Mouse (Mus musculus): ENCODE data around the gene Lemd2. TPM values are rescaled to one million over a fixed set of nuclear protein-coding genes. Genes with fewer than 3 reads are reported as not detected.
A peak's percentile ranks its signal among the peaks of the same experiment; 100 is the strongest.

The Lemd2 gene
- polyA plus RNA-seq, 1 experiment from 2014 or later, result 10.1 TPM

- Histone ChIP-seq H3K27ac (ENCODE audit: low read depth, low read length) (no peak overlapping the region), H3K4me3 (ENCODE audit: low read depth, low read length) (no peak overlapping the region), H3K36me3 (ENCODE audit: control insufficient read depth, insufficient read depth) (no peaks in the 10 kb centered on the region), H3K27me3 (replicated peaks; ENCODE audit: control insufficient read depth, insufficient read depth, low read length) (no peaks in the 10 kb centered on the region), H3K4me1 (replicated peaks; ENCODE audit: control insufficient read depth, insufficient read depth, low read length) (no peaks in the 10 kb centered on the region), H3K9ac (ENCODE audit: low read depth, low read length) (no peak overlapping the region), H3K9me3 (ENCODE audit: control insufficient read depth) (no peaks in the 10 kb centered on the region), H3K4me2 (replicated peaks; ENCODE audit: low read depth) (no peak overlapping the region)
- 36% methylated on average over 8 of the region's 8 CpGs for WGBS
- peak; percentile 28; the same call in 1 of the 2 replicates for ATAC-seq
- no peak for TF ChIP-seq CTCF (IDR thresholded peaks at IDR 0.05; ENCODE audit: low read depth)
Measured at GRCm38 (mm10) chr17:27152976-27153723, 51.1 kb downstream of the Lemd2 start.

GRCm38 (mm10) chr17:27151411-27151810 lies 52.9 kb downstream of the Lemd2 start:
- no peaks in the 10 kb centered on the region for H3K27me3 ChIP-seq (replicated peaks; ENCODE audit: control insufficient read depth, insufficient read depth, low read length)
- 72% methylated on average over 8 of the region's 8 CpGs for WGBS
- H3K9me3 ChIP-seq (ENCODE audit: control insufficient read depth), result no peaks in the 10 kb centered on the region
- TF ChIP-seq CTCF (IDR thresholded peaks at IDR 0.05; ENCODE audit: low read depth), result peak; percentile 74
- no peak overlapping the region for H3K4me3 ChIP-seq (ENCODE audit: low read depth, low read length)
- H3K4me2 ChIP-seq (replicated peaks; ENCODE audit: low read depth), result no peak overlapping the region
- no peak for ATAC-seq
- H3K9ac ChIP-seq (ENCODE audit: low read depth, low read length), result no peak overlapping the region
- no peaks in the 10 kb centered on the region for H3K4me1 ChIP-seq (replicated peaks; ENCODE audit: control insufficient read depth, insufficient read depth, low read length)
- H3K36me3 ChIP-seq (ENCODE audit: control insufficient read depth, insufficient read depth), result no peaks in the 10 kb centered on the region
- H3K27ac ChIP-seq (ENCODE audit: low read depth, low read length), result no peak overlapping the region

GRCm38 (mm10) chr17:27150871-27151270 lies 53.4 kb downstream of the Lemd2 start:
- WGBS, result 66% methylated on average over 7 of the region's 7 CpGs
- Histone ChIP-seq H3K4me1 (replicated peaks; ENCODE audit: control insufficient read depth, insufficient read depth, low read length) (no peaks in the 10 kb centered on the region), H3K36me3 (ENCODE audit: control insufficient read depth, insufficient read depth) (no peaks in the 10 kb centered on the region), H3K9me3 (ENCODE audit: control insufficient read depth) (no peaks in the 10 kb centered on the region), H3K27me3 (replicated peaks; ENCODE audit: control insufficient read depth, insufficient read depth, low read length) (no peaks in the 10 kb centered on the region), H3K4me3 (ENCODE audit: low read depth, low read length) (no peak overlapping the region), H3K27ac (ENCODE audit: low read depth, low read length) (no peak overlapping the region), H3K4me2 (replicated peaks; ENCODE audit: low read depth) (no peak overlapping the region), H3K9ac (ENCODE audit: low read depth, low read length) (no peak overlapping the region)
- TF ChIP-seq CTCF (IDR thresholded peaks at IDR 0.05; ENCODE audit: low read depth), result no peak
- ATAC-seq, result no peak

GRCm38 (mm10) chr17:27146323-27146923 lies 57.8 kb downstream of the Lemd2 start:
- no peaks in the 10 kb centered on the region for H3K27me3 ChIP-seq (replicated peaks; ENCODE audit: control insufficient read depth, insufficient read depth, low read length)
- TF ChIP-seq CTCF (IDR thresholded peaks at IDR 0.05; ENCODE audit: low read depth), result no peak
- H3K9ac ChIP-seq (ENCODE audit: low read depth, low read length), result no peak overlapping the region
- ATAC-seq, result no peak
- no peaks in the 10 kb centered on the region; the same call in 1 of the 2 replicates for H3K4me1 ChIP-seq (replicated peaks; ENCODE audit: control insufficient read depth, insufficient read depth, low read length)
- WGBS, result 12% methylated on average over 7 of the region's 8 CpGs
- H3K27ac ChIP-seq (ENCODE audit: low read depth, low read length), result no peak overlapping the region
- no peak overlapping the region for H3K4me3 ChIP-seq (ENCODE audit: low read depth, low read length)
- no peak overlapping the region for H3K4me2 ChIP-seq (replicated peaks; ENCODE audit: low read depth)
- H3K36me3 ChIP-seq (ENCODE audit: control insufficient read depth, insufficient read depth), result no peaks in the 10 kb centered on the region
- no peaks in the 10 kb centered on the region for H3K9me3 ChIP-seq (ENCODE audit: control insufficient read depth)

- ATAC-seq, result no peak
- H3K4me2 ChIP-seq (replicated peaks; ENCODE audit: low read depth), result no peak overlapping the region
- H3K36me3 ChIP-seq (ENCODE audit: control insufficient read depth, insufficient read depth), result no peaks in the 10 kb centered on the region
- no peak overlapping the region for H3K27ac ChIP-seq (ENCODE audit: low read depth, low read length)
- H3K9ac ChIP-seq (ENCODE audit: low read depth, low read length), result no peak overlapping the region
- no peak overlapping the region for H3K4me3 ChIP-seq (ENCODE audit: low read depth, low read length)
- no peaks in the 10 kb centered on the region for H3K9me3 ChIP-seq (ENCODE audit: control insufficient read depth)
- 71% methylated on average over 4 of the region's 4 CpGs for WGBS
- TF ChIP-seq CTCF (IDR thresholded peaks at IDR 0.05; ENCODE audit: low read depth), result no peak
- no peaks in the 10 kb centered on the region for H3K27me3 ChIP-seq (replicated peaks; ENCODE audit: control insufficient read depth, insufficient read depth, low read length)
- H3K4me1 ChIP-seq (replicated peaks; ENCODE audit: control insufficient read depth, insufficient read depth, low read length), result no peaks in the 10 kb centered on the region; the same call in 1 of the 2 replicates
Measured at GRCm38 (mm10) chr17:27144152-27144551, 60.1 kb downstream of the Lemd2 start.

GRCm38 (mm10) chr17:27141971-27142450 lies 62.3 kb downstream of the Lemd2 start:
- no peak overlapping the region for H3K9ac ChIP-seq (ENCODE audit: low read depth, low read length)
- WGBS, result 22% methylated on average over 10 of the region's 10 CpGs

More at GRCm38 (mm10) chr17:27141971-27142450, 62.3 kb downstream of the Lemd2 start:
- no peaks in the 10 kb centered on the region for H3K27me3 ChIP-seq (replicated peaks; ENCODE audit: control insufficient read depth, insufficient read depth, low read length)
- TF ChIP-seq CTCF (IDR thresholded peaks at IDR 0.05; ENCODE audit: low read depth), result no peak
- no peaks in the 10 kb centered on the region for H3K9me3 ChIP-seq (ENCODE audit: control insufficient read depth)
- ATAC-seq, result peak; percentile 57
- no peak overlapping the region for H3K27ac ChIP-seq (ENCODE audit: low read depth, low read length)
- H3K4me3 ChIP-seq (ENCODE audit: low read depth, low read length), result no peak overlapping the region
- H3K4me2 ChIP-seq (replicated peaks; ENCODE audit: low read depth), result 0 out of 2 replicates have a peak overlapping the region, but pooled peaks have one; percentile 9
- H3K4me1 ChIP-seq (replicated peaks; ENCODE audit: control insufficient read depth, insufficient read depth, low read length), result no peaks in the 10 kb centered on the region; the same call in 1 of the 2 replicates
- no peaks in the 10 kb centered on the region for H3K36me3 ChIP-seq (ENCODE audit: control insufficient read depth, insufficient read depth)

Data from intestine, postnatal 0 days (tissue).